25 mouse cellular contexts compared by ENCODE assay signal in the genomic region with DNA sequence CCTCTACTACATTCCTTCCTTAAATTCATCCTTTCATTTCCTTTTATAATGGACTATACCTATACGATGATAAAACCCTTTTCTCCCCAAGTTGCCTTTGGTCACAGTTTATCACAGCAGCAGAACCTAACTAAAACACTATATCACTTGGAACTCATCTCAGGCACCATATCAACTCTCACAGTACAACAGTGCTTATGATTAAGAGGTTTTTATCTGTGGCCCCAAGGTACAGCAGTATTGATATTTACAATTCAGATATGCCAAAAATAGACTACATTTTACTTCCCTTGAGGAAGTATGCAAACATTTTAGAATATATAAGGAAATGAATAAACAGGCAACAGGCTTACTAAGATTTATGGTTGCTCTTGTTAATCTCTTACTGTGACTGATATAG.
DNase-seq lines count a peak whose midpoint lies in the region; ATAC-seq and TF ChIP-seq lines count a peak whose summit lies in the region.
"Had no signal": no experiment of that assay in that cellular context is flagged by ENCODE, and none has a peak within 500 bp of the region (broad histone marks: within the 10 kb centered on the region; RNA-seq: fewer than 3 reads in every experiment).

No protein-coding gene starts in this region.

- peak; percentile 81 for ATAC-seq in liver, embryonic 12.5 days
- ATAC-seq in liver, embryonic 14.5 days (ENCODE audit: insufficient read depth) = 0 out of 2 replicates have a peak, but pooled peaks have one; percentile 33
- no peak; the same call in 1 of the 2 replicates for ATAC-seq in liver, embryonic 11.5 days (replicated peaks; ENCODE audit: low FRiP score)
- peak; percentile 73 for ATAC-seq in liver, embryonic 16.5 days (ENCODE audit: low read depth)
- no peak for ATAC-seq in hindbrain, embryonic 13.5 days (ENCODE audit: low FRiP score)
- ATAC-seq: CD4-positive, CD25-positive, alpha-beta regulatory T cell, adult 4 months; forebrain, embryonic 13.5 days; forebrain, embryonic 15.5 days had no signal

- H3K4me1 ChIP-seq in liver, embryonic 12.5 days = peaks cover 8% of the 10 kb centered on the region; the same call in 1 of the 2 replicates
- H3K4me1 ChIP-seq in liver, embryonic 14.5 days (replicated peaks; ENCODE audit: control insufficient read depth in 2 of 2, insufficient read depth in 2 of 2, low read length in 1 of 2) = no peaks in the 10 kb centered on the region; a peak in 2 of 4 replicates
- H3K4me1 ChIP-seq in liver, embryonic 11.5 days (replicated peaks; ENCODE audit: control insufficient read depth, insufficient read depth, low read length) = no peaks in the 10 kb centered on the region
- H3K4me1 ChIP-seq in MEL (ENCODE audit: control insufficient read depth in 1 of 2, insufficient read depth in 2 of 2, low read length in 2 of 2) = no peaks in the 10 kb centered on the region
- no peaks in the 10 kb centered on the region for H3K4me1 ChIP-seq in liver, embryonic 16.5 days (ENCODE audit: control insufficient read depth, low read depth, low read length)
- no peaks in the 10 kb centered on the region for H3K4me1 ChIP-seq in hindbrain, embryonic 13.5 days (replicated peaks)
- H3K4me1 ChIP-seq: embryonic facial prominence, embryonic 10.5 days; embryonic facial prominence, embryonic 12.5 days; forebrain, embryonic 13.5 days; forebrain, embryonic 15.5 days had no signal

- TF ChIP-seq CTCF in liver, embryonic 14.5 days (IDR thresholded peaks at IDR 0.05; ENCODE audit: low read depth) = no peak
- TF ChIP-seq CTCF in MEL (IDR thresholded peaks at IDR 0.05 in 2 of 3, conservative IDR thresholded peaks at IDR 0.05 in 1 of 3; ENCODE audit: control insufficient read depth in 1 of 3, insufficient read depth in 1 of 3, low read depth in 2 of 3, low read length in 3 of 3, poor library complexity in 1 of 3, severe bottlenecking in 1 of 3) = no peak

- TF ChIP-seq POLR2A in MEL (IDR thresholded peaks at IDR 0.05; ENCODE audit: control insufficient read depth in 1 of 2, insufficient read depth in 1 of 2, low read depth in 1 of 2, low read length in 2 of 2, poor library complexity in 1 of 2) = no peak

- no peaks in the 10 kb centered on the region for H3K36me3 ChIP-seq in liver, embryonic 12.5 days
- H3K36me3 ChIP-seq in liver, embryonic 14.5 days (replicated peaks; ENCODE audit: control insufficient read depth, insufficient read depth, low read depth) = no peaks in the 10 kb centered on the region
- no peaks in the 10 kb centered on the region for H3K36me3 ChIP-seq in liver, embryonic 11.5 days (ENCODE audit: control insufficient read depth, insufficient read depth, low read length)
- peaks cover 0 to 2% of the 10 kb centered on the region in 2 experiments; a peak in 2 of 4 replicates for H3K36me3 ChIP-seq in MEL (ENCODE audit: control insufficient read depth in 1 of 2, insufficient read depth in 2 of 2, low read length in 2 of 2)
- H3K36me3 ChIP-seq in liver, embryonic 16.5 days (ENCODE audit: control insufficient read depth, insufficient read depth) = no peaks in the 10 kb centered on the region
- H3K36me3 ChIP-seq in hindbrain, embryonic 13.5 days = no peaks in the 10 kb centered on the region
- H3K36me3 ChIP-seq: embryonic facial prominence, embryonic 10.5 days; embryonic facial prominence, embryonic 12.5 days; forebrain, embryonic 15.5 days; G1E had no signal

- no peaks in the 10 kb centered on the region for H3K9me3 ChIP-seq in liver, embryonic 12.5 days (replicated peaks)
- H3K9me3 ChIP-seq in liver, embryonic 14.5 days (ENCODE audit: control insufficient read depth, low read length) = no peaks in the 10 kb centered on the region
- no peaks in the 10 kb centered on the region for H3K9me3 ChIP-seq in liver, embryonic 11.5 days (ENCODE audit: control insufficient read depth, low read length)
- H3K9me3 ChIP-seq in MEL (replicated peaks; ENCODE audit: insufficient read depth, low read length) = no peaks in the 10 kb centered on the region
- no peaks in the 10 kb centered on the region for H3K9me3 ChIP-seq in liver, embryonic 16.5 days (replicated peaks; ENCODE audit: control insufficient read depth, low read length)
- H3K9me3 ChIP-seq in hindbrain, embryonic 13.5 days = no peaks in the 10 kb centered on the region
- H3K9me3 ChIP-seq: embryonic facial prominence, embryonic 10.5 days; embryonic facial prominence, embryonic 12.5 days; forebrain, embryonic 13.5 days; forebrain, embryonic 15.5 days; G1E had no signal

- TF ChIP-seq EP300 in liver, embryonic 14.5 days (IDR thresholded peaks at IDR 0.05; ENCODE audit: low read depth) = peak; percentile 58; the same call in 1 of the 2 replicates
- peak; percentile 38 to 64; a peak in 3 of 4 replicates for TF ChIP-seq EP300 in MEL (IDR thresholded peaks at IDR 0.05; ENCODE audit: low read depth in 1 of 2, low read length in 2 of 2)

- TF ChIP-seq RAD21 in MEL (IDR thresholded peaks at IDR 0.05; ENCODE audit: low read depth, low read length) = no peak

- DNase-seq in liver = no peak
- no peak for DNase-seq in liver, embryonic 14.5 days (ENCODE audit: low read depth in 3 of 3, low spot score in 3 of 3)
- no peak for DNase-seq in liver, embryonic 11.5 days (ENCODE audit: low spot score)
- no peak for DNase-seq in MEL (ENCODE audit: low read depth, low spot score)
- no peak for DNase-seq in cerebellum, postnatal 4 days (ENCODE audit: low spot score in 2 of 2)
- DNase-seq: adrenal gland, adult 2 months; adrenal gland, postnatal 10 days; adrenal gland, postnatal 25 days; B cell, adult 2 months; cerebellum, adult 11 months; cerebellum, adult 18-20 months; cerebellum, adult 8-10 months; cerebellum, adult 9-11 months; cerebellum, postnatal 14 days; cerebellum, postnatal 36 days had no signal

- no peak overlapping the region for H3K4me2 ChIP-seq in liver, embryonic 12.5 days
- H3K4me2 ChIP-seq in liver, embryonic 14.5 days (ENCODE audit: low read depth) = no peak overlapping the region
- H3K4me2 ChIP-seq in liver, embryonic 11.5 days = no peak overlapping the region
- H3K4me2 ChIP-seq in liver, embryonic 16.5 days (ENCODE audit: low read depth, low read length) = no peak overlapping the region
- no peak overlapping the region for H3K4me2 ChIP-seq in hindbrain, embryonic 13.5 days
- H3K4me2 ChIP-seq: embryonic facial prominence, embryonic 12.5 days; forebrain, embryonic 13.5 days; forebrain, embryonic 15.5 days had no signal

- H3K27me3 ChIP-seq in liver, embryonic 12.5 days (replicated peaks) = no peaks in the 10 kb centered on the region
- H3K27me3 ChIP-seq in liver, embryonic 14.5 days (ENCODE audit: control insufficient read depth, insufficient read depth, low read length) = no peaks in the 10 kb centered on the region
- no peaks in the 10 kb centered on the region for H3K27me3 ChIP-seq in liver, embryonic 11.5 days (replicated peaks; ENCODE audit: control insufficient read depth, insufficient read depth, low read length)
- no peaks in the 10 kb centered on the region for H3K27me3 ChIP-seq in MEL (ENCODE audit: control insufficient read depth in 1 of 2, insufficient read depth in 2 of 2, low read length in 2 of 2)
- H3K27me3 ChIP-seq in liver, embryonic 16.5 days (ENCODE audit: control insufficient read depth, insufficient read depth, low read depth, low read length) = no peaks in the 10 kb centered on the region
- H3K27me3 ChIP-seq in hindbrain, embryonic 13.5 days = no peaks in the 10 kb centered on the region
- H3K27me3 ChIP-seq: CH12.LX; embryonic facial prominence, embryonic 12.5 days; forebrain, embryonic 13.5 days; forebrain, embryonic 15.5 days had no signal

- 45% methylated on average over 1 of the region's 1 CpGs for WGBS in liver, embryonic 12.5 days (ENCODE audit: insufficient replicate concordance)
- WGBS in liver, embryonic 14.5 days (ENCODE audit: insufficient replicate concordance) = 28% methylated on average over 1 of the region's 1 CpGs
- 62% methylated on average over 1 of the region's 1 CpGs for WGBS in liver, embryonic 11.5 days
- 33% methylated on average over 1 of the region's 1 CpGs for WGBS in liver, embryonic 16.5 days (ENCODE audit: insufficient replicate concordance)
- WGBS in hindbrain, embryonic 13.5 days = 90% methylated on average over 1 of the region's 1 CpGs

- no peak overlapping the region for H3K9ac ChIP-seq in liver, embryonic 12.5 days
- no peak overlapping the region for H3K9ac ChIP-seq in liver, embryonic 14.5 days (replicated peaks)
- H3K9ac ChIP-seq in liver, embryonic 11.5 days (ENCODE audit: low read depth, low read length) = no peak overlapping the region
- no peak overlapping the region for H3K9ac ChIP-seq in MEL (ENCODE audit: control insufficient read depth, low read depth, low read length, poor library complexity, severe bottlenecking)
- H3K9ac ChIP-seq in liver, embryonic 16.5 days (ENCODE audit: low read depth, low read length) = no peak overlapping the region
- H3K9ac ChIP-seq in hindbrain, embryonic 13.5 days = no peak overlapping the region
- H3K9ac ChIP-seq: embryonic facial prominence, embryonic 12.5 days; forebrain, embryonic 13.5 days; forebrain, embryonic 15.5 days had no signal

- H3K4me3 ChIP-seq in liver, embryonic 12.5 days = no peak overlapping the region
- H3K4me3 ChIP-seq in liver, embryonic 14.5 days (ENCODE audit: insufficient read depth in 1 of 2, low read depth in 2 of 2, low read length in 2 of 2) = no peak overlapping the region
- no peak overlapping the region for H3K4me3 ChIP-seq in liver, embryonic 11.5 days (ENCODE audit: low read depth, low read length)
- H3K4me3 ChIP-seq in MEL (ENCODE audit: control insufficient read depth in 1 of 2, insufficient read depth in 1 of 2, low read depth in 2 of 2, low read length in 2 of 2) = no peak overlapping the region
- H3K4me3 ChIP-seq in liver, embryonic 16.5 days (ENCODE audit: low read depth, low read length) = no peak overlapping the region
- H3K4me3 ChIP-seq in hindbrain, embryonic 13.5 days = no peak overlapping the region
- H3K4me3 ChIP-seq: embryonic facial prominence, embryonic 10.5 days; embryonic facial prominence, embryonic 12.5 days; forebrain, embryonic 13.5 days; forebrain, embryonic 15.5 days had no signal

- no peak overlapping the region for H3K27ac ChIP-seq in liver, embryonic 12.5 days
- H3K27ac ChIP-seq in liver, embryonic 14.5 days = no peak overlapping the region
- no peak overlapping the region for H3K27ac ChIP-seq in liver, embryonic 11.5 days (ENCODE audit: low read depth, low read length)
- H3K27ac ChIP-seq in MEL (ENCODE audit: control insufficient read depth, low read depth, low read length) = no peak overlapping the region
- H3K27ac ChIP-seq in liver, embryonic 16.5 days (ENCODE audit: low read length) = no peak overlapping the region
- H3K27ac ChIP-seq in hindbrain, embryonic 13.5 days = no peak overlapping the region
- H3K27ac ChIP-seq: embryonic facial prominence, embryonic 10.5 days; embryonic facial prominence, embryonic 12.5 days; forebrain, embryonic 13.5 days; forebrain, embryonic 15.5 days had no signal

- no peaks in the 10 kb centered on the region for H3K79me2 ChIP-seq in MEL (ENCODE audit: control insufficient read depth, insufficient read depth, low read length, poor library complexity)

TF ChIP-seq in MEL, 35 proteins besides CTCF, POLR2A, EP300 and RAD21 (continues in another document):
- TF ChIP-seq MAX (IDR thresholded peaks at IDR 0.05; ENCODE audit: low read length) = no peak
- TF ChIP-seq MYC (IDR thresholded peaks at IDR 0.05; ENCODE audit: low read depth, low read length) = no peak
- no peak for TF ChIP-seq RCOR1 (IDR thresholded peaks at IDR 0.05; ENCODE audit: low read depth, low read length)
- TF ChIP-seq E2F4 (IDR thresholded peaks at IDR 0.05; ENCODE audit: borderline replicate concordance, low read depth, low read length) = no peak

Comparison
In these comparisons a context has a peak if more than half of its experiments do, and no peak if none do; other contexts are left out.
1. ATAC-seq: peak in liver, embryonic 12.5 days (single experiment), liver, embryonic 14.5 days (single experiment) and liver, embryonic 16.5 days (single experiment); none in liver, embryonic 11.5 days (single experiment) and hindbrain, embryonic 13.5 days (single experiment).